Mouse (Mus musculus) spleen, adult 2 months (tissue): ENCODE data around the gene Galnt2. TPM values are rescaled to one million over a fixed set of nuclear protein-coding genes. Genes with fewer than 3 reads are reported as not detected.

Source experiments
- DNase-seq, 2 experiments: peaks; one replicate each; pipeline versions ENCODE4 v3.0.0 to v3.0.0-alpha.2; 2012 to 2021; ENCODE audit warnings: low spot score in 2 of 2, low read depth in 1 of 2
- H3K27ac ChIP-seq: fragments of 200-500 bp; 2 replicates; pipeline ENCODE4 v1.5.1; 2012; ENCODE audit warnings: low read length, inconsistent platforms; ENCODE audit not compliant: insufficient read depth
- H3K27me3 ChIP-seq: fragments of 200-500 bp; 2 replicates; pipeline ENCODE4 v1.6.1; 2012; ENCODE audit warnings: mild to moderate bottlenecking, moderate library complexity, low read length, inconsistent platforms; ENCODE audit not compliant: control insufficient read depth, insufficient read depth
- H3K36me3 ChIP-seq: fragments of 200-500 bp; 2 replicates; pipeline ENCODE4 v1.6.1; 2012; ENCODE audit warnings: mild to moderate bottlenecking, low read length, inconsistent platforms; ENCODE audit not compliant: control insufficient read depth, insufficient read depth
- H3K4me1 ChIP-seq: fragments of 200-500 bp; 2 replicates; pipeline ENCODE4 v1.6.1; 2011; ENCODE audit warnings: inconsistent platforms; ENCODE audit not compliant: control insufficient read depth, insufficient read depth, insufficient read length
- H3K4me3 ChIP-seq: fragments of 200-500 bp; 2 replicates; pipeline ENCODE4 v1.5.1; 2011; ENCODE audit warnings: mild to moderate bottlenecking, inconsistent platforms; ENCODE audit not compliant: insufficient read depth, insufficient read length; ENCODE audit errors: extremely low read depth
- CTCF ChIP-seq: fragments of 200-500 bp; IDR thresholded peaks from 2 replicates; pipeline ENCODE4 v1.5.1; 2011; ENCODE audit warnings: mild to moderate bottlenecking, inconsistent platforms; ENCODE audit not compliant: insufficient read depth, insufficient read length, insufficient replicate concordance; ENCODE audit errors: extremely low read depth
- POLR2A ChIP-seq: fragments of 200-500 bp; IDR thresholded peaks from 2 replicates; pipeline ENCODE4 v1.6.1; 2011; ENCODE audit warnings: low read depth, low read length, inconsistent platforms
- WGBS: fragments of 180-500 bp; shearing (Covaris S2); methylation state at CpG from one replicate; pipeline ENCODE4 v1.1.7; 2018; 5-methylcytosine and 5-hydroxymethylcytosine counted together
- polyA plus RNA-seq: library from polyadenylated mRNA; depleted of rRNA; stranded (reverse); fragments of >200 nt; gene quantifications from 2 replicates; pipeline ENCODE4 v1.2.3, GENCODE M21; 2012

The Galnt2 gene
- polyA plus RNA-seq, 1 experiment: 9.4 TPM

DNA sequence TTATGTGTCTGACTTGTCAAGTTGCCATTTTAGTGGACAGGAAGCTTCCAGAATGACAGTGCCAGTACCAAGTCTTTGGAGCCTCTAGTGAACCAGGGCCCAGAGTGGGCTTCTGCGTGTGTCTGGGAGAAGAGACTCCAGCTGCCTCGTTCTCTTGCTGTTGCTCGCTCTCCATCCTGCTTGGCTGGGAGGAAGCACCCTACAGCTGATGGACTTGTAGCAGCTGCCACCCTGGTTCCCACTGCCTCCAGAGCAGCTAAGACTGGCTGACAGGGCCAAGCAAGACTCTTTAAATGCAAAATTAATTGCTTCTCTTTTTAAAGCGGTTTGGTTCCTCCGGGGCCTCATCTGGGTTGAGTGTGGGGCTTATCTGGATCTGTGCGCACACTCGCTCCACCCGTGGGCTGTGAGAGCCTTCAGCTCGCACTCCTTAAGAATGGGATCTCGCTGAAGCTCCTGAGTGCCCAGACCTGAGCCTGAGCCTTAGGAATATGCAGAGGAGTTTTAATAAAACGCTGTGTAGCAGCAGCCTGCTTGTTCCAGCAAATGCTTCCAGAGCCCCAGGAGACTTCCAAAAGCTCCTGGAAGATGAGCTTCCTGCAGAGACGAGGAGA lies 90.1 kb downstream of the Galnt2 start:
- H3K36me3 ChIP-seq: peaks cover 13% of the 10 kb centered on the region
- no peak overlapping the region for H3K27ac ChIP-seq
- no peak for DNase-seq
- no peaks in the 10 kb centered on the region for H3K27me3 ChIP-seq
- WGBS: 60% methylated on average over 12 of the region's 12 CpGs
- no peak overlapping the region for H3K4me3 ChIP-seq
- H3K4me1 ChIP-seq: peaks cover 13% of the 10 kb centered on the region; the same call in 1 of the 2 replicates
- no peak for TF ChIP-seq POLR2A

DNA sequence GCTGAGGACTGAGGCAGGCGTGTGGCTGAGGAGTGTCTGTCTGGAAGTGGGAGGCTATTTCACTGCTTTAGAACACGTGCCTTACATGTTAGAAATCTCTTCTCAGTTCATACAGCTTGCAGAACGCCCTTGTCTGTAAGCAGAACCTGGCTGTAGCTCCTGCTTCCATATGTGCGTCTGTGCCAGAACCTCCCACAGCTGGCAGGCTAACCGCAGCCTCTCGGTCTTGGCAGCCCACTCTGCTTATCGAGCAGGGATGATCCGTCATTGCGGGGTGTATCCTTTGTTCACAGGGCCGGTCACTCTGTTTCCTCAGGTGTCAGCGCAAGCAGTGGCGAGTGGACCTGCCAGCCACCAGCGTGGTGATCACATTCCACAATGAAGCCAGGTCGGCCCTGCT lies 92.2 kb downstream of the Galnt2 start:
- H3K4me3 ChIP-seq: no peak overlapping the region
- peaks cover 3% of the 10 kb centered on the region; the same call in 1 of the 2 replicates for H3K4me1 ChIP-seq
- H3K27me3 ChIP-seq: no peaks in the 10 kb centered on the region
- TF ChIP-seq POLR2A (no peak), CTCF (no peak)
- peaks cover 17% of the 10 kb centered on the region for H3K36me3 ChIP-seq
- DNase-seq: no peak
- no peak overlapping the region for H3K27ac ChIP-seq
- WGBS: 97% methylated on average over 14 of the region's 14 CpGs

DNA sequence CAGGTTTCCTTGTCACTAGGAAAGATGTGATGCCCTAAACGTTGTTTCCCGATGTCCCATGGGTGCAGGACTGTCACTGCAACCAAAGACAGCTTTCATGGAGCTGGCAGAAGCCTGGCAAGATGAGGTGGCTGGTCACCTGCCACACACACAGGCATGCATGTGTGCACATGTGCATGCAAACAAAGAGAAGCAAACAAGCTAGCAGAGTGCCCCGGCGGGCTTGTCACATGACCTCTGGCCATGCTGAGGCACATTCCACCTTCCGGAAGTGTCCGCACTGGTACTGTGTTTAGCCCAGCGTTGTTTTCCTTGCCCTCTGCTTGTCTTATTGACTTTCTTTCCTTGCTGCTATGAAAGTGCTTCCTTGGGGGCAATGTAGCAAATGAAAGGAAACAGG lies 97.1 kb downstream of the Galnt2 start:
- no peak overlapping the region for H3K27ac ChIP-seq
- H3K27me3 ChIP-seq: no peaks in the 10 kb centered on the region
- H3K4me3 ChIP-seq: no peak overlapping the region
- no peak for DNase-seq
- TF ChIP-seq CTCF (no peak), POLR2A (no peak)
- 89% methylated on average over 7 of the region's 7 CpGs for WGBS
- peaks cover 32% of the 10 kb centered on the region for H3K36me3 ChIP-seq
- H3K4me1 ChIP-seq: no peaks in the 10 kb centered on the region

DNA sequence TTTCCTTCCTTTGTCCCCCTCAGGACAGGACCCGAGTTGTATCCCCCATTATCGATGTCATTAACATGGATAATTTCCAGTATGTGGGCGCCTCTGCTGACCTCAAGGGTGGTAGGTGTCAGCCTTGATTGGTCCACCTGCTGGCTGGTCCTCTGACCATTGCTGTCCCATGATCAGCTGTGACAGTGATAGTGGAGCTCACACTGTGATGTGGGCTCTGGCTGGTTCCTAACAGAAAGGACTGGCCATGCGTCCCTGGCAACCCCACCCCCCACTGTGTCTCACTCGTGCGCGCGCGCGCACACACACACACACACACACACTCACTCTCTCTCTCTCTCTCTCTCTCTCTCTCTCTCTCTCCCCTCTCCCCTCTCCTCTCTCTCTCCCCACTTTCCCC lies 98.5 kb downstream of the Galnt2 start:
- Histone ChIP-seq H3K4me3 (no peak overlapping the region), H3K27ac (no peak overlapping the region), H3K36me3 (peaks cover 30% of the 10 kb centered on the region), H3K4me1 (no peaks in the 10 kb centered on the region), H3K27me3 (no peaks in the 10 kb centered on the region)
- no peak for DNase-seq
- 91% methylated on average over 10 of the region's 10 CpGs for WGBS
- no peak for TF ChIP-seq CTCF
- TF ChIP-seq POLR2A: no peak

DNA sequence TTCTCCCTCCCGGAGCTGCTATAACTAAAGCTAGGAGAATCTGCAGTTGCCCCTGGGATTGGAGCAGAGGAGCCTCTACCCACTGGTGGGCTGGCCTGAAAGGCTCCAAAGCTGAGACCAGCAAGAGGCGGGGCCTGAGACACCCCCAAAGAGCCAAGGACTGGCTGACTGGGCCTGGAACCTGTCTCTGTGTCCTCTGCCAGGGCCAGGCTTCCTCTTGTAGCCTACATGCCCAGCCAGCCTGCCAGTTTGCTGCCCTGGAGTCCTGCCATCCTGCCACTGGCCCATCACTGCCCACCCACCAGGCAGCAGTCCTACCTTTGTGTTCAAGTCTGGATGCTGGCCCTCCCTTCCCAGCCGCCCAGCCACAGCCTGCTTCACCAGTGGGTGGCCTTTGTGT lies 99.2 kb downstream of the Galnt2 start:
- no peak for TF ChIP-seq POLR2A
- no peak for TF ChIP-seq CTCF
- WGBS: 87% methylated on average over 2 of the region's 3 CpGs
- no peaks in the 10 kb centered on the region for H3K4me1 ChIP-seq
- no peak overlapping the region for H3K27ac ChIP-seq
- H3K36me3 ChIP-seq: peaks cover 31% of the 10 kb centered on the region
- H3K4me3 ChIP-seq: no peak overlapping the region
- no peaks in the 10 kb centered on the region for H3K27me3 ChIP-seq
- DNase-seq: no peak

DNA sequence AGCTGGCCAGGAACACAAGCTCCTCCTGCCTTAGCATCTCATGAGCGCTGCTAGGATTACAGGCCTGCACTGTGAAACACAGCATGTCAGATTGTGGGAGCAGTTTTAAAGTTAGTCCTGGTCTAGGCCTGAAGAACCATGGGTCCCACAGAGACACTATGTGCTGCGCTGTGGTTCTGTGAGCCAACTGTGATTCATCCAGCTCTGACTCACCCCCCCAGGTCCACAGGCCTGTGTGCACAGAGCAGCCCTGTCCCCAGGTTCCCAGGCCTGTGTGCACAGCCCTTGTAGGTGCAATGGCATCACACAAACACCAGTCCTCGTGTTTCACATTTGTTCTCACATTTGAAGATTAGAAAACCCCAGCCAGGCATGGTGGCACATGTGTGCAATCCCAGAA lies 99.9 kb downstream of the Galnt2 start:
- no peak for DNase-seq
- WGBS: 90% methylated on average over 3 of the region's 3 CpGs
- Histone ChIP-seq H3K27me3 (no peaks in the 10 kb centered on the region), H3K4me1 (no peaks in the 10 kb centered on the region), H3K4me3 (no peak overlapping the region), H3K27ac (no peak overlapping the region), H3K36me3 (peaks cover 30% of the 10 kb centered on the region)
- TF ChIP-seq POLR2A (no peak), CTCF (no peak)

DNA sequence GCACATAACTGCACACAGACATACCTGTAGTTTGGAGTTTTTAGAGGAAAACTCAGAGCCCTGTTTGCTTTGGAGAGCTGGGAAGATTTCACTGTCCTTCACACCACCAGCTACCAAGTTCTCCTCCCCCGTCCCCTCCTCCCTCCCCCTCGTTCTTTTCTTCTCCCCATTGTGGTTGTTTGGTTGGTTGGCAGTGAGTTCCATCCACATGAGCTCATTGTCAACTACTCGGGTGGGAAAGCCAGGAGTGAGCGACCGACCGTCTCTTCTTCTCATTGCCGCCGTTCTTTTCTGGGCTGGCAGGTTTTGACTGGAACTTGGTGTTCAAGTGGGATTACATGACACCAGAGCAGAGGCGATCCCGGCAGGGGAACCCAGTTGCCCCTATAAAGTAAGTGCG lies 100.5 kb downstream of the Galnt2 start:
- WGBS: 92% methylated on average over 11 of the region's 11 CpGs
- Histone ChIP-seq H3K27me3 (no peaks in the 10 kb centered on the region), H3K36me3 (peaks cover 30% of the 10 kb centered on the region), H3K4me1 (no peaks in the 10 kb centered on the region), H3K27ac (no peak overlapping the region), H3K4me3 (no peak overlapping the region)
- TF ChIP-seq CTCF (no peak), POLR2A (no peak)
- no peak for DNase-seq
